Mouse (Mus musculus): ENCODE data around the gene Gm2022.
"Not testable (repeated sequence)": the region's sequence is repeated elsewhere in the genome, so short reads cannot be mapped to it uniquely, and the experiment has no call there.

Gm2022 gene

GRCm38 (mm10) chr12:87895070-87895469 is at the start of gene Gm2022:
Gene Gm2022, plus strand, starts transcription at chr12:87895370.
- DNase-seq (ENCODE audit: low spot score) = not testable (repeated sequence)

GRCm38 (mm10) chr12:87850657-87851056 is 44.5 kb upstream of the Gm2022 start:
- not testable (repeated sequence) for DNase-seq (ENCODE audit: low spot score)

GRCm38 (mm10) chr12:87856067-87856466 is 39.1 kb upstream of the Gm2022 start:
- not testable (repeated sequence) for DNase-seq (ENCODE audit: low spot score)

GRCm38 (mm10) chr12:87861740-87862692 is 33.2 kb upstream of the Gm2022 start:
- DNase-seq (ENCODE audit: low spot score) = not testable (repeated sequence)

GRCm38 (mm10) chr12:87863638-87864037 is 31.5 kb upstream of the Gm2022 start:
- not testable (repeated sequence) for DNase-seq (ENCODE audit: low spot score)

GRCm38 (mm10) chr12:87864048-87864447 is 31.1 kb upstream of the Gm2022 start:
- not testable (repeated sequence) for DNase-seq (ENCODE audit: low spot score)

GRCm38 (mm10) chr12:87873772-87874171 is 21.4 kb upstream of the Gm2022 start, which contains the start of gene Gm2016:
Gene Gm2016, plus strand, starts transcription at chr12:87874072.
- DNase-seq (ENCODE audit: low spot score) = not testable (repeated sequence)

GRCm38 (mm10) chr12:87919721-87920120 is 24.6 kb downstream of the Gm2022 start, which contains the start of gene Gm2035:
Gene Gm2035, minus strand, starts transcription at chr12:87919857.
- not testable (repeated sequence) for DNase-seq (ENCODE audit: low spot score)

Measured in ovary, postnatal 14 days (tissue).